Mouse (Mus musculus): ENCODE data around the gene Arl13a.

DNA sequence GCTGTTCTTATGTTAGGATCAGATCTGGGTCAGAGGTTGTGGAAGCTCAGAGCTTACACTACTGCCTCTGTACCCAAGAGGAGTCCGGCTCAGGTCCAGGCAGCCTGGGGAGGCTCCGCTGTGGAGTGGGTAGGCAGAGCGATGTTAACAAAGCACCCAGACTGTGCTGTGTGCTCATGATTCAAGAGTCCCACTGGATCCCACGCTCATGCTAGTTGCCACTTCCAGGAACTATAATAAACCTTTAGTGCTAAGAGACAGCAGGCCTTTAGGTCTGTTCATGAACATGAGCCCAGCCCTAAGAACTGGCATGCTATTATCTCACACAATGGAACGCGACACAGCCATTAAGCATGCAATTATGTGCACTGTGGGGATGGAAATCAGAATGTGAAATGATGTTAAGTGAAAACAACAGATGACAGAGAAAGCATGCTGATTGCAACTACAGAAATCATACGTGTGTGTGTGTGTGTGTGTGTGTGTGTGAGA, 23.9 kb downstream of the Arl13a start:
- TF ChIP-seq CTCF (IDR thresholded peaks at IDR 0.05; ENCODE audit: borderline replicate concordance, control insufficient read depth, extremely low read depth, insufficient read depth, low read length, poor library complexity) (no peak), POLR2A (IDR thresholded peaks at IDR 0.05; ENCODE audit: control insufficient read depth, extremely low read depth, insufficient read depth, low read length, poor library complexity) (no peak)
